Mouse (Mus musculus) hematopoietic stem cell, adult 5-6 weeks (primary cell): Measurements from ENCODE around the gene Msi2. TPM values are rescaled to one million over a fixed set of nuclear protein-coding genes. Genes with fewer than 3 reads are reported as not detected.

Experiments
- ATAC-seq, 2 experiments: fragments of 125-278 bp in 1 of 2; replicated peaks in 1 of 2; 2 replicates each; pipeline ENCODE4 v1.8.0; 2016 to 2017; ENCODE audit warnings: inconsistent platforms in 2 of 2, mild to moderate bottlenecking in 2 of 2, moderate number of reproducible peaks in 2 of 2, low read depth in 1 of 2, moderate TSS enrichment in 1 of 2; ENCODE audit not compliant: low FRiP score in 2 of 2, poor library complexity in 2 of 2, severe bottlenecking in 2 of 2, insufficient read depth in 1 of 2, low TSS enrichment in 1 of 2
- total RNA-seq: library from RNA; stranded (forward); fragments of 172-1452, 232-1000 nt; gene quantifications from 2 replicates; pipeline ENCODE4 v1.2.3, GENCODE M21; 2017

Gene Msi2
- total RNA-seq, 1 experiment from 2014 or later, result 397 TPM

DNA sequence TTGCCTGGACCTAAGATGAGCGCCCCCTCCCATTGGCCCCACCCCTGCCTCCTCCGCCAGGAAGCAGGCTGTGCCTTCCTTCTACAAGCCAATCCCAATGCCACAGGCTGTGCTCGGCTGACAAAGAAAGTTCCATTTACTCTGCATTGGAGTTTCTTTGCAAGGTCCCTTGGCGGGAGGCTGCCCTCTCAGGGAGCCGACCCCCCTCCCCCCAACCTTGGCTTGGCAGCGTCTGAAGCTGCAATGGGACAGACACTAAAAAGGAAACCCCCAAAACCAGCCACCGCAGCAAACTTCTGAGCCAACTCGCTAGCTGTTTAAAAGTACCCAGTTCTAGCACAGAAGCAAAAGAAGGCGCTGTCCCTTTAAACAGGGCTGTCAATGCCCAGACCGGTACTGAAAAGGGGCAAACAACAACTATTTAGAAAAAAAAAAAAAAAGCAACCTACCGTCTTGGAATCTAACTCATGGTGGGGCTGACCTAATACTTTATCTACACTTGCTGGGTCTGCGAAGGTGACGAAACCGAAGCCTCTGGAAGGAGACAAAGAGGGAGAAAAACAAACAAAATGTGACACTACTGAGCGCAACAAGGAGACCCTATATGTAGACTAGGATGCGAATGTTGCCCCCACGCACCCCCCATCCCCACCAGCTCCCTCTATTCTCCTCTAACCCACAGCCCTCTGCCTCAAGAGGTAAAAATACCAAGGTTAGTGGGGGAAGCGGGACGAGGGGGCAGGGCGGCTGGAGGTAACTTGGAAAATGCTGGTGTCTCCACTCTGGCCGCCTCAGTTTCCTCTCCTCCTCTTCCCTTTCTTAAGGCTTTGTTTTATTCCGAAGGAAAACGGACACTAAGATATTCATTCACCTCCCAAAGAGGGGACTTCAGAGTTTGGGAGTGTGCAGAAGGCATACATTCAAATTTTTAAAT, 2.0 kb downstream of the Msi2 start:
- ATAC-seq, result 0 out of 4 replicates have a peak, but pooled peaks have one; percentile 18 to 27

DNA sequence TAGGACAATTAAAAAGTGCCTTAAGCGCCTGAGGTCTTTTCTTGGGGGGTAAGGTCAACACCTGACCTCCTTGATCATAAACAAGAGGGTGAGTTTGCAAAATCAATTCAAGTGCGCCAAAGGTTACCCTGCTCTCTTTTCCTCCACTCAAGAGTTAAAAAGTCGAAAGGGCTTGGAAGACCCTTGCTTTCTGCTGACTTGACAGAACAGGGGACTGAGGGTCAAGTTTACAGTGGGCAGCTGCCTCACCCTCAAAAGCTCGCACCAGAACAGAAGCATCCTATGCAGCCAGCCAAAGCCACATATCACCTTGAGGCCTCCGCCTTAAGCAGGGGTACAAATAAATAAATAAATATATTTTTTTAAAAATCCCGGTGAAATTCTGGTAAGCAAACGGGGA, 3.0 kb downstream of the Msi2 start:
- no peak for ATAC-seq

DNA sequence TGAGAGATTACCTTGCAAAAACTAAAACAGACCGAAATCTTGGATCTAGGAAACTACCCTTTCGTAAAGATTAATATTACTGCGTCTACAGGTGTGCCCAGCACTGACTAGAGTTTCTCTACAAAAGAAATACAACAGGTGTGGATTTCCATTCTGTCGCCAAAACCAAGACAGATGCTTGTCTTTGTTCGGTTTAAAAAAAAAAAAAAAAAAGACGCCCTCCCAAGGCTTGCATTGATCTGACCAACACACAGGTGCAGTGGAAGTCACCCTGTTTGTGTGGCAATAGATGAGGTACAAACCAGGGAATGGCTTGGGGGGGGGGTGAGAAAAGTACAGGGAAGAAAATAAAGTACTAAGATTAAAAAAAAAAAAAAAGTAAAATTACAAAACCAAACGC, 4.2 kb downstream of the Msi2 start:
- ATAC-seq, result no peak

DNA sequence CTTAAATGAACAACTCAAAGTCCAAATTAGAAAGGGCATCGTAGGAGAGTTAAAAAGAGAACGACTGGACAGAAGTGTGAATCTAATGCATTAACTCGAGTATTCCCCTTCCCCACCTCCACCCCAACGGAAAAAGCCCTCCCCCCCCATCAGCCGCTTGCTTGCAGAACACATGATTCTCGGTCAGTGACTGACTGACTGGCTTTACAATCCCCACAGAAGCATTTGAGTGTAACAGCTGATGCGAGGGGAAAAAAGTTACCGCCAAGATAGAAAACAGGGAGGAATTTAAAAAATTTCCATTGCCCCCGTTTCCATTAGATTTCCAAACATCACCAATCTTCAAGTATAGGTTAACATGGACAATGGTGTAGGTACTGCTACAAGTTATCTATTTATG, 4.8 kb downstream of the Msi2 start:
- no peak for ATAC-seq

DNA sequence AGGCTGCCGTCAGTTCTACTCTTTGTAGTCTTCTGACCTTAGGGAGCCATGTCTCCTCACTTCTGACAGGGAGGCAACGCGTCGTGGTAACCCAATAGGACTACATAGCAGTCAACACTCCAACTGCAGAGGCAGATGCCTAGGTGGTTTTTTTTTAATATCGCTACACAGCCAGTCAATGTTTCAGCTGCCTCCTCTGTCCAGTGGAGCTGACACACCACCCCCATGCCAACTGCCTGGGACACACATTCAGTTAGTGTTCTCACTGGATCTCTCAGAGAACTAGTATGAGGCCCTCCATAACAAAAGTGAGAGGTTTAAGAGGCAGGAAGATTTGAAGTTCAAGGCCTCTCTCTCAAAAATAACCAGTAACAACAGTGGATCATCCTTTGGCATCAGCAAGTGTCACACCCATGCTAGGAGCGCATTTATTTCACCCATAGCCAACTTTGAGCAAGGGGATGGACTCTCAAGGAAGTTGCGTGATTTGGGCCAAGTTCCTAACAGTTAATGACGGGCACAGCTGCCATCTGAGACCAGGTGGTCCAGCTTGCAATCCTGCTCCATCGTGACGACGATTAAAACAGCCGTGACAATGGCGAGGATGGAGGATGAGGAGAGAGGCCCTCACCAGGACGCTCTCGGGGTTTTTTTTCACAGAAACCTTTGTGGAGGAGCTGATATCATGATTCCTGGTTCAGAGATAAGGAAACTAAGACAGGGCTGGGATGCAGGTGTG, 8.3 kb downstream of the Msi2 start:
- no peak for ATAC-seq

DNA sequence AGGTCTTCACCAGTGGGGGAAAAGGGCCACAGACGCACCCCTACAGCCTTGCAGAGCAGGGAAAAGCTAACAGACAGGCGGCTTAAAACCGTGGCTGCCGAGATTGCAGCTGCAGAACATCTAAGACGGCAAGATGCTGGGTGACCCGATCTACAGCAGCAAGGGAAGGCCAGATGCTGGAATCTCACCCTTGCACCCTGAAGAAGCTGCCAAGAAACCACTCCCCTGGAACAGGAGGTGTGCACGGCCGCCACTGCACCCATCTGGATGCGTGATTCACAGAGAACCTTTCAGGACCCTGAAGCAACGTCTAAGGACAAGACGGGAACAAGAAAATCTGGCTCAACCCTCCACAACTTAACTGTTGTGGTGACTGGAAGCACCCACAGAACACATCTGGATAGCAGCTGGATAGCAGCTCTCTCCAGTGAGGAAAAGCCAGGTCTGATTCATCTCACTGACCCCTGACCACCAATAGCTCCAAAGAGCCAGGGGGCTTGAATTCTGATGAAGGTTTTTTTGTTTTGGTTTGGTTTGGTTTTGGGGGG, 11.0 kb downstream of the Msi2 start:
- no peak for ATAC-seq

DNA sequence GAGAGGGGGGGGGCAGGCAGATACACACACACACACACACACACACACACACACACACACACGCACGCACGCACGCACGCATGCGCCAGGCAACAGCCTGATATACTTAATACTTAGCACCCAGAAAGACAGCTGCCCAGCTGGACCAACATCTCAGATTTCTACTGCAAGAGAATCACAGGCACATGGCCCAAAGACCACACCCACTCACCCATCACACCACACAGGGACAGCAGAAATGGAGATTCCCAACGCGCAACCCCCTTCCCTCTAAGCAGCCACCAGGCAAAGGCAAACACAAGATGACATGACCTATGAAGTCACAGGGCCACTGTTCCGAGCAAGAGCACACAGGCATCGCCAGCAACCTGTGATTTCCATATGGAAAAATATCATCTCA, 13.6 kb downstream of the Msi2 start:
- no peak for ATAC-seq

DNA sequence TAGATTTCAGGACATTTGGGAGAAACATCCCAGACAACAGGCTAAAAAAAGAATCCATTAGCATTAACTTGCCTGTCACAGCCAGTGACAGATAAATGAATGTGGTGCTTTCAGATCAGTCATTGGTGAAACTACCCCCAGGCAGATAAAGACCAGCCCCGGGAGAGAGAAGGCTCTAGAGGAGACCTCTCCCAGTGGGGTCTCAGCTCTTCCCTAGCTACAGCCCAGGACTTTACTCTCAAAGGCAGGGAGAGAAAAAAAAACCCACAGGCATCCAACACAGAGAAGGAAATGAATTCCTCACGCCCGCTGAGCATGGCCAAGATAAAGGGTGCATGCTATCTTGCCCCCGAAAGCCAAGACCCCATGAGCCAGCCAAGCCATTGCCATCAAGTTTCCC, 15.1 kb downstream of the Msi2 start:
- no peak for ATAC-seq

DNA sequence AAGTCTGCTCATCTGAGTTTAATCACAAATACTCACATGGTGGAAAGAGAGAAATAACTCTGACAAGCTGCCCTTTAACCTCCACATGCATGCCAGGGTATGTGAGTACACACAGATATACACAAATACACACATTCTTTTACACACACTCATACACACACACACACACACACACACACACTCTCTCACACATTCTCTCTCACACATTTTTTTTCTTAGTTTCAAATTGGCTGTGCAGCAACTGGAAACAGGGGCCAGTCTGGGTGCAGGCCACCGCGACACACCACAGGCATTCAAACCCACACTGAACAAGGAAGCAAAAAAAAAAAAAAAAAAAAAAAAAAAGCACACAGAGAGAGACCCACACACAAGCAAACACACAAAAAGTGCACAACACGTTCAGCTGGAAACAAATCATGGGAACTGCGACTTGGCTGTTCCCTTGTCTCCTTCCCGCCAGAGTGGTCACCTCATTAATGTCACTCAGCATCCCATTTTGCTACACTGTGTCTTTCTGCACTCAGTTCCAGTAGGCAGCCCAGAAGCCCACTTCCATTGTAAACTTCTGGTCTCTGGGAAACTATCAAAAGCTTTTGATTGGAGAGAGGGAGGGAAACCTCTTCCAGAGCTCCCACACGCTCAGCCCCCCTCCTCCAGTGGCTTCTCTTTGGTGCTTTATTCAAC, 16.2 kb downstream of the Msi2 start:
- ATAC-seq, result no peak

DNA sequence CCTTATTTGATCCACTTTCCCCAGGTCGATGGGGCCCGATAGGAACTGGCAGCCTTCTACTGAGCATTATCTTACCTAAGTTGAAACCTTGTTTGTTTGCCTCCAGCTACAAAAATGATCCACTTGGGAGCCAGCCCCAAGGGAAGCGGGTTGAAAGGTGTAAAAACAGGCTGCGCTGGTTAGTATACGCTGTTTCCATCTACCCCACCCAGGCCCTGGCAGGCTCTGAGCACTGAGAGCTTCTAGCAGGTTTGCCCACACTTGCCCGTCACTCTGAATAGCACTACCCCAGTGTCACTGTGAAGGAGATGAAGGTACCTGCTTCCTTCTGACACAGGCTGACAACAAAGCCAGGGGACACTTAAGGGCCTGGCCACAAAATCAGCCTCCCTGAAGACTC, 17.3 kb downstream of the Msi2 start:
- no peak for ATAC-seq

DNA sequence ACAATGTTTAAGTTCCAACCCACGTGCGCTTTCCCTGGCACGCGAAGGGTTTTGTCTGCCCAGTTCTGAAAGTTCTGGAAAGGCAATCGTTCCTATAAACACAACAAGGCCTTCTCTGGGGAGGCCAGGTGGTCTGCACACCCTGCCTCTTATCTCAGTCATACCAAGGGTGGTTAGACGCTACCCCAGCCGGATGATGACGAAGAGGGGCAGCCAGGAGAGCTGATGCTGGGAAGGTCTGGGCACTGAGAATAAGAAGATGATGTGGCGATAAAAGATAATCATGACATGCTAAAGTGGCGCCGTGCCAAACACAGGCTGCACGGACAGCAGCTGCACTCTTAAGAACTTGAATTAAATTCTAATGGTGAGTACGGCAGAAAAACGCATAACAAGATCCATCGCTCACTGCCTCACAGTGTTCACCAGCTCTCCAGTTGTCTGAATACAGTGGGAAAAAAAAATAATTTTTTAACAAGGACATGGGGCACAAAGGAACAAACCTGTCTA, 18.1 kb downstream of the Msi2 start:
- ATAC-seq, result no peak

DNA sequence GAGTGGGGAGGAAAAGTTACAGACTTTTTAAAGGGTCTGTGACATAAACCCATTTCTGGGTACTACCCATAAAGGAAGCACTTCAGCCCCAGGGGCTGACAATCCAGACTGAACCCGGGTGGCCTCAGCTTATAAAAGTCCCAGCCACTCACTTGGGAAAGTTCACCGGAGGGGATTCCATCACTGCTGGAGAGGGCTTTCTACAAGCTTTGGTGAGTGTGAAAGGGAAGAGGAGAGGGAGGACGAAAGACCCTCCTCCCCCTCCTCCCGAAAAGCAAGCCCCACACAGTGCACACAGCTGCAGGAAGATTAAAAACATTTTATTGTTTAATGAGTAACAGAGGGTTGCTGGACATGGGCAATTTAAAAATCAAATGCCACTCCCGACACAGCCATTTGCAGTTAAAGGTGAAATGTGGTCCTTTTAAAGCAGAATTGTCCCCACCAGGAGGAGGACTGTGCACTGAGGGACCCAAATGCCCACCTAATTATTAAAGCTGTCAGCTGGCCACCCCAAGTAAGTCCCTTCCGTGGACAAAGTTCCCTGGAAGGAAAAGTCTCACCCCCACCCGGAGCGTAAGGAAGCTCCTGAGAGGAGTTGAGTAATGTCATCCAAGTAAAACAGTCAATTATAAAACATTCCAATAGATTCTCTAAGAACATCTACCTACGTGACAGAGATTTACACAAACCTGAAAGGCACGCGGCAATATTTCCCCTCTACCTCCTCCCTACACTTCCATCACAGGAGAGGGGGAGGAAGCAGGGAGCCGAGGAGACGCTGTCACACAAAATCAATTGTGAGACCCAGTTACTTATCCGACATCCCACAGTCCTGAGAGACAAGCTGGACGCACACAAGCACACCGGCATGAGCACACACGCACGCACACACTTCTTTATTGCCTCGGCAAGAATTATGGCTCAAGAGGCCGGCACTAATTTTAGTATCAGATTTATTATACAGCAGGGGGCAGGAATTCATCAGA, 24.1 kb downstream of the Msi2 start:
- ATAC-seq, result no peak

DNA sequence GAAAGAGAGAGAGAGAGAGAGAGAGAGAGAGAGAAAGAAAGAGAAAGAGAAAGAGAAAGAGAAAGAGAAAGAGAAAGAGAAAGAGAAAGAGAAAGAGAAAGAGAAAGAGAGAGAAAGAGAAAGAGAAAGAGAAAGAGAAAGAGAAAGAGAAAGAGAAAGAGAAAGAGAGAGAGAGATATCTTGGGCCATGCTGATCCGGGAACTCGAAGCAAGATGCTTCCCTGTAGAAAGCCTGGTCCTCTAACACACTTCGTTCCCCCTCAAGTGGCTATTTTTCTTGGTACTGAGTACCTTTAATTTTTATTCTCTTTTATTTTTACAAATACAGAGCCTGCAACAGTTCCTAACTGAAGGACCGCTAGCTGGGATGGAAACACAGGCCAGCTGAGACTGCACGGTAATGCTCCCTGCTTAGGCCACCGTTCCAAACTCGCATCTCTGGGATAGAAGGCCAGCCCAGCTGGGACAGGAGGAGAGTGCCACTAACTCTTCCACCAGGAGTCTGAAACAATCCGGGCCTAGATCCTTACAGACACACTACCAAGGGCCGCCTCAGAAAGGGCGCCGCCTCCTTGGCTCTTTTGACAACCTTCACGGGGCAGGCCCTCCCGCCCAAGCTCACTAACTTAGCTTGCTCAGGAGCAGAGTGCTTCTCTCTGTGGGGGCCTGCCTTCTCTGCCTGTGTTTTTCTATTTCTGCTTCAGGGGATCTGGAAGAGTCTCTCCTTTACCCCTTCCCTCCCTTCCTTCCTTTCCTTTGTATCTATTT, 25.1 kb downstream of the Msi2 start:
- ATAC-seq, result no peak

DNA sequence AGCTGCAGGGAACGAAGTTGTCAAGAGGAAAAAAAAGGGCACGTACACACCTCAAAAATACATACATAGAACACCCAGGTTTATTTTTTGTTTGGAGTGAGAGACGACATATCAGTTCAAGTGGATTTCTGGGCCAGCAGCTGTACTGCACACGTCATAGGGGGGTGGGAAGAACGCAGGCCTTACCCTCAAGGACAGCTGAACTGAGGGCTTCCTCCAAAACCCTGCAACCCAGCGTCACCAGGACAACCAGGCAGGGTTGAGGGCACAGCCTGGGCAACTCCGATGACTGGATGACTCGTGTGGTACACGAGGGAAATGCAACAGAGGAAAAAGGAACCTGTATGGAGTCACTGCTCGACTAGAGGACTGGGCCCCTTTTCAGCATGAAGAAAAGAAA, 25.9 kb downstream of the Msi2 start:
- ATAC-seq, result peak; percentile 78

DNA sequence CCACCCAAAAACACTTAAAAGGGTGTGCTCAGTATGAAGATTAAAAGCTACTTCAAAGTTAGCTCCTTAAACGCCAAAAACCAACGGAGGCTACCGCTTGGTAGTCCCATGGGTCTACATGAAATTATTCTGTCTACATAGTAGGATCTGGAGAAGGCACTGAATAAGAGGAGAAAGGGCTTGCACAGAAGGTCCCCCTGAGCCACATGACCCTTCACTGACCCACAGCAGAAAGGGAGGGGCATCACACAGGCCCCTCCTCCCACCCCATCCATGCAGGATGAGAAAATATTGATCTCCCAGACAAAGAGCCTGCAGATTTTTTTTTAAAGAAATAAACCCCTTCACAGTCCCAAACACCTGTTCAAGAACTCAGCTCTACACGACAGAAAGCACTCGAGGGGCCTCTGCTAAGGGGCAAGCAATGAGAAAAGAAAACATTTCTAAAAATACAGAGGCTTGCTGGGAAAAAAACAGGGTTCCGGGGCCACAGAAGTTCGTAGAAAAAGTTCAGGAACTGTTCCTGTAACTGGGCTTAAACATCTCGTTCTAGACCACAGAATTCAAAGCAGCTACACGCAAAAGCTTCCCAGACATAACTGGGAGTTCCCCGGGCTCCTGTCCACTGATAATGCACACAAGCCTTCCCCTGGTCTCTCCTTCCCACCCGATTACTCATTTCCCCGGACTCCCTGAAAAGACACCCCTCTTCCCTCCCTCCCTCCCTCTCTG, 27.6 kb downstream of the Msi2 start:
- no peak for ATAC-seq
